Mouse (Mus musculus) lung, postnatal 0 days (tissue): ENCODE results near the gene Mrpl14. TPM values are rescaled to one million over a fixed set of nuclear protein-coding genes. Genes with fewer than 3 reads are reported as not detected.

Experiments used
- ATAC-seq: fragments of 200-750 bp; cut with Nextera tagmentation; 2 replicates; pipeline ENCODE4 v1.8.0; 2017; ENCODE audit warnings: moderate library complexity
- DNase-seq: peaks from one replicate; pipeline ENCODE4 v3.0.0-alpha.2; 2016; ENCODE audit warnings: low spot score
- H3K27ac ChIP-seq: fragments of 300-500 bp; sonication (generic); 2 replicates; pipeline ENCODE4 v1.5.1; 2014; ENCODE audit warnings: antibody characterized with exemption, mild to moderate bottlenecking, low read length, mixed read lengths
- H3K27me3 ChIP-seq: fragments of 300-500 bp; sonication (generic); replicated peaks from 2 replicates; pipeline ENCODE4 v1.6.1; 2014; ENCODE audit warnings: low read length, mixed read lengths; ENCODE audit not compliant: insufficient read depth
- H3K36me3 ChIP-seq: fragments of 300-500 bp; sonication (generic); 2 replicates; pipeline ENCODE4 v1.6.1; 2014; ENCODE audit warnings: low read length, mixed read lengths; ENCODE audit not compliant: insufficient read depth
- H3K4me1 ChIP-seq: fragments of 300-500 bp; sonication (generic); 2 replicates; pipeline ENCODE4 v1.6.1; 2014; ENCODE audit warnings: antibody characterized with exemption, low read depth, low read length, mixed read lengths; ENCODE audit not compliant: insufficient read depth
- H3K4me2 ChIP-seq: fragments of 300-500 bp; sonication (generic); replicated peaks from 2 replicates; pipeline ENCODE4 v1.6.1; 2014; ENCODE audit warnings: low read depth, mild to moderate bottlenecking, low read length, moderate library complexity, mixed read lengths
- H3K4me3 ChIP-seq: fragments of 300-500 bp; sonication (generic); 2 replicates; pipeline ENCODE4 v1.5.1; 2014; ENCODE audit warnings: low read depth, low read length
- H3K9ac ChIP-seq: fragments of 300-500 bp; sonication (generic); replicated peaks from 2 replicates; pipeline ENCODE4 v1.6.1; 2014; ENCODE audit warnings: low read depth, mild to moderate bottlenecking
- H3K9me3 ChIP-seq: fragments of 300-500 bp; sonication (generic); 2 replicates; pipeline ENCODE4 v1.6.1; 2016; ENCODE audit warnings: low read length, mixed read lengths
- CTCF ChIP-seq: IDR thresholded peaks from 2 replicates; pipeline ENCODE4 v1.5.1; 2016; ENCODE audit warnings: antibody characterized with exemption, mild to moderate bottlenecking
- EP300 ChIP-seq: IDR thresholded peaks from 2 replicates; pipeline ENCODE4 v1.6.1; 2016; ENCODE audit warnings: antibody characterized with exemption, mild to moderate bottlenecking, control low read depth
- WGBS: fragments of 180-500 bp; shearing (Covaris S2); extraction: QIAGEN DNeasy Blood & Tissue Kit; methylation state at CpG from one replicate; pipeline ENCODE4 v1.1.7; 2014; 5-methylcytosine and 5-hydroxymethylcytosine counted together
- polyA plus RNA-seq: library from polyadenylated mRNA; unstranded; fragments of >200 nt; fragmentation: Nextera tagmentation; extraction: Ambion mirVana; gene quantifications from 2 replicates; pipeline ENCODE4 v1.2.1, GENCODE M21; 2015

Gene Mrpl14
- polyA plus RNA-seq, 1 experiment from 2014 or later: 234 TPM

DNA sequence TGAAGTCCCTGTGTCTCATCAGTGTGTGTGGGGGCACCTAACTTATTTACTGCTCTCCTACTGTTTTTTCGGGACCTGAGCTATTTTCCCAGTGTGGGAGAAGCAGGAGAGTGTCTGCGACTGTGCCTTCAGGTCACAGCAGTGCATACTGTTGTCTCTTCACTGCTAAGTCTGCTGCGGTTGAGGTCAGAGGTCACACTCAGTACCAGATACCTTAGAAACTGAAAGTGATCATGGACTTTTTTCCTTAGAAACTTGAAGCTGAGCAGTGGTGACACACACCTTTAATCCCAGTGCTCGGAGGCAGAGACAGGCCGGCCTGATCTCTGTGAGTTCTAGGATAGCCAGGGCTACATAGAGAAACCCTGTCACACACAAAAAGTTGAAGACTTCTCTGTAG, 6.0 kb downstream of the Mrpl14 start:
- WGBS: 74% methylated on average over 5 of the region's 5 CpGs
- H3K4me1 ChIP-seq: peaks cover 17% of the 10 kb centered on the region
- H3K9me3 ChIP-seq: no peaks in the 10 kb centered on the region
- no peak for ATAC-seq
- no peaks in the 10 kb centered on the region for H3K36me3 ChIP-seq
- no peak for DNase-seq
- H3K4me2 ChIP-seq: no peak overlapping the region
- H3K9ac ChIP-seq: no peak overlapping the region
- peak overlapping the region; percentile 86 for H3K27ac ChIP-seq
- no peak overlapping the region for H3K4me3 ChIP-seq
- TF ChIP-seq CTCF (no peak), EP300 (no peak)
- no peaks in the 10 kb centered on the region for H3K27me3 ChIP-seq

DNA sequence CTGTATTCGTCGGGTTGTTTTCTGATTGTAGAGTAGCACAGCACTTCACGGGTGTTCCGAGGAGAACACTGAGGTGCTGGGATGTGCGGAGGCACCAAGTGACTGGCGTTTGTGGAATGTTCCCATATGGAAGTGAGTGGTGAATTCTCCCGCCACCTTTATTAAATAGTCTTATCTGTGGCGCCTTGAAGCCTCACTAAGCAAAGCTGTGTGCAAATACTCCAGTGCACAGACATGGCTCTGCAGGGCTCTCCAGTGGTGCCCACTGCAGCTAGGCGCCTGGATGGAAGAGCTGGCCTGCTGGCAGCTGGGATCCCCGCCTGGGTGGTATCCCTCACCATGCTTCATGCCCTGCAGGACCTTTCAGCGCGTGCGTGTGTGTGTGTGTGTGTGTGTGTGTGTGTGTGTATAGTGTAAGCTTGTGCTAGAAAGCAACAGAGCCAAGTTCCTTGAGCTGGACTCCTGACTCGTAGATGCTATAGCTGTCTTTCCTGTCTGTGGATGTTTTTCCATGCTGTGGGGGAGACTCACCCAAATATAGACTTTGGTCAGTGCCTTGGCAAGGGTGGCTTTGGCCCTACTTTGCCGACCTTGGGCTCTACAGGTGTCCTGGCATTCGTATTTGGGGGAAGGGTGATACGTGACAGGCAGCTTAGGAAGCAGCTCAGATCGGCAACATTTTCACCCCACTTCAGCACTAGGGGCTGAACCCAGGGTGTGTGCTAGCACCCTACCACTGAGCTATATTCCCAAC, 7.9 kb downstream of the Mrpl14 start:
- no peak for TF ChIP-seq CTCF
- TF ChIP-seq EP300: peak; percentile 89
- WGBS: 39% methylated on average over 18 of the region's 18 CpGs
- Histone ChIP-seq H3K27me3 (no peaks in the 10 kb centered on the region), H3K9ac (0 out of 2 replicates have a peak overlapping the region, but pooled peaks have one; percentile 1), H3K4me2 (peak overlapping the region; percentile 20), H3K4me3 (no peak overlapping the region), H3K36me3 (no peaks in the 10 kb centered on the region), H3K4me1 (peaks cover 17% of the 10 kb centered on the region), H3K9me3 (no peaks in the 10 kb centered on the region), H3K27ac (peak overlapping the region; percentile 86)
- ATAC-seq (peak; percentile 91), DNase-seq (peak; percentile 91)

DNA sequence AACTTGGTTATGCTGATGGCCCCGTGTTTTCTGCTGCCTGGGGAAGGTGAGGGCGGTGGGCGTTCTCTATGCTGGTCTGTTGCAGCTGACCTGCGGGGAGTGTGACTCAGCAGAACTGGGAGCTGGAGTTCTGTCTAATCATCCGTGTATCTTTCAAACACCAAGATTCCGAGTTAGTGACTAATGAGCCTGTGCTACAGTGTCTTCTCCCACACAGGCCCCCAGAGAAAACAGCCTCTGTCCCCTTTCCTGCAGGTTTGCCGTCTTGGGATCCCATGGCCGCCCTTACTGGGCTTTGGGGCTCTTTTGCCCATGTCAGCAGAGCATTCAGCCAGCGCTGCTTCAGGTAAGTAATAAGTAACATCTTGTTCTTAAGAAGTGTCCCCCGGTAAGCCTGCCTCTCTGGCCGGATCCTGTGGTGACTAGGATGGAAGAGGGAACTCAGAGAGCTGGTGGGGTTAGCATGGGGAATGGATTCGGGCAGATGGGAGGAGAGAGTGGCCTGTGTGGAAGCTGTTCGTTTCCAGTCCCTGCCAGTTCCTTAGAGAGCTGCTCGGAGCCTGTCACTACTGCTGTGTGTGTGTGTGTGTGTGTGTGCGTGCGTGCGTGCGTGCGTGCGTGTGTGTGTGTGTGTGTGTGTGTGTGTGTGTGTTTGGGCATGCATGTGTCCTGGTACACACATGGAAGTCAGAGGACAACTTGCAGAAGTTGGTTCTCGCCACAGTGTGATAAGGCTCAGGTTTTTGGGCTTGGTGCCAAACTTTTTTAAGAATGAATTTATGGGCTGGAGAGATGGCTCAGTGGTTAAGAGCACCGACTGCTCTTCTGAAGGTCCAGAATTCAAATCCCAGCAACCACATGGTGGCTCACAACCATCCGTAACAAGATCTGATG, 9.4 kb downstream of the Mrpl14 start:
- Histone ChIP-seq H3K4me3 (no peak overlapping the region), H3K9me3 (no peaks in the 10 kb centered on the region), H3K9ac (no peak overlapping the region), H3K27me3 (no peaks in the 10 kb centered on the region), H3K27ac (peak overlapping the region; percentile 86), H3K36me3 (no peaks in the 10 kb centered on the region), H3K4me1 (peaks cover 17% of the 10 kb centered on the region), H3K4me2 (no peak overlapping the region)
- WGBS: 59% methylated on average over 22 of the region's 23 CpGs
- TF ChIP-seq CTCF (no peak), EP300 (no peak)
- ATAC-seq: no peak
- no peak for DNase-seq

DNA sequence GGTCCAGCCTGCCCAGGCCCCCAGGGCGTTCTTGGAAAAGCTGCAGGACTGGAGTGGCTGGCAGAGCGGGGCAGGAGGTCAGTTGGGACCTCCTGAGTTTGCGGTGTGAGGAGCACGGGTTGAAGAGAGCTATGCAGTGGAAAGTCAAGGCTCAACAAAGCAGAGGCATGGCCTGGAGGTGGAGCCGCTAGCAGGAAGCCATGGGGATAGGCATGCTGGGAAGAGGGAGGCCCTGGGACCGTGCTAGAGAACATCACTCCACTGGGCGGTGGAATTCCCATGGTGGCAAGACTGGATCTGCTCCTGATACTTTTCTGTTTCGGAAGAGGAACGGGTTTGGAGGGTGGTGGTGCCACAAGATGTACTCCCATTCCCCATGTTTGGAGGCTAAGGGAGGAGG, 10.9 kb downstream of the Mrpl14 start:
- peak overlapping the region; percentile 27; the same call in 1 of the 2 replicates for H3K27ac ChIP-seq
- peaks cover 17% of the 10 kb centered on the region for H3K4me1 ChIP-seq
- ATAC-seq: no peak
- H3K9me3 ChIP-seq: no peaks in the 10 kb centered on the region
- no peak overlapping the region for H3K4me2 ChIP-seq
- H3K4me3 ChIP-seq: no peak overlapping the region
- no peaks in the 10 kb centered on the region for H3K36me3 ChIP-seq
- WGBS: 77% methylated on average over 9 of the region's 9 CpGs
- TF ChIP-seq EP300 (no peak), CTCF (no peak)
- no peaks in the 10 kb centered on the region for H3K27me3 ChIP-seq
- no peak for DNase-seq
- H3K9ac ChIP-seq: no peak overlapping the region

DNA sequence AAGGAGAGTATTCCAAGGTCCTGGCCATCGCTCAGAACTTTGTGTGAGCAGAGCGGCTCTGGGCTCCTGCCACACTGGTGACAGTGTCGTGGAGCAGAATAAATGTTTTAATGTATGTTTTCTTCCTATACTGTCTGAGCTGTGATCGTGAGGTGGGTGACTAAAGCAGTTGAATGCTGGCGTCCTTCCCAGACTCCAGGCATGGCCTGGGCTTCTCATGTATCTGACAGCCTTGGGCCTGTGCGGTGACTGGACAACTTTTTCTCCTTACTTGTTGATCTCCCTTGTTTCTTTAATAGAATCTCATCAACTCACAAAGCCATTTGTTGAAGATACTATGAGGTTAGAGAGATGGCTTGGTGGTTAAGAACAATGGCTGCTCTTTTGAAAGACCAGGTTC, 12.2 kb downstream of the Mrpl14 start:
- ATAC-seq: no peak

DNA sequence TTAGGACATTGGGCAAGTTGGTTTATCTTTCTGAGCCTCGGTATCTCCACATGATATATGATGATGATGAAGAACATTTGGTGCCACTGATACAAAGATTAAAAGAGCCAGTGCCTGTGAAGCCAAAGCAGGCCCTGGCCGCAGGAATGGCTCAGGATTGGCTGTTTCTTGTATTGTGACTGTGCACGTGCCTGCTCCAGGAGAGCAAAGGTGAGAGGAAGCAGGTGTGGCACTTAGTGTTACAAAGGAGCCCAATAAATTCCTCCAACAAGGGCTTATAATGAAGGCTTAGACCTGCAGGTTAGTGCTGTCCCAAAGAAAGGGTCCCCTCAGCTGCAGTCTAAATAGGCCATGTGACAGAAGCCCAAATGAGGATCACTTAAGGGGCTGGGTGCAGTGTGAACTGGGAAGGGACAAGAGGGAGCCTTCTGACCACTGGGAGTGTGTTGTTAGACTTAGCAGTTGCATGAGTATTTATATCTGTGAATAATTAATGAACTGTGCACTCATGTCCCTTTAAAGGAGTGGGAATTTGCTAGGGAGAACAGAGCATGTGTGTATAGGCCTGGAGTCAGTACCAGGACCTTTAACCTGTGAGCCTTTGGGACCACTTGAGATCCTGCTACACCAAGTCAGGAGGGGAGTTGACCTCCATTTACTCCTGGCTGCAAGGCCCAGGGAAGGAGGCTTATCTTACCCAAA, 13.1 kb downstream of the Mrpl14 start:
- Histone ChIP-seq H3K27me3 (no peaks in the 10 kb centered on the region), H3K36me3 (no peaks in the 10 kb centered on the region), H3K4me2 (no peak overlapping the region), H3K9ac (no peak overlapping the region), H3K4me1 (peaks cover 5% of the 10 kb centered on the region), H3K9me3 (no peaks in the 10 kb centered on the region), H3K27ac (peak overlapping the region; percentile 28; the same call in 1 of the 2 replicates), H3K4me3 (no peak overlapping the region)
- 65% methylated on average over 3 of the region's 3 CpGs for WGBS
- peak; percentile 23 for ATAC-seq
- peak; percentile 49 for DNase-seq
- TF ChIP-seq CTCF (no peak), EP300 (0 out of 2 replicates have a peak, but pooled peaks have one; percentile 25)

More for the DNA sequence above, 12.2 kb downstream of the Mrpl14 start:
- no peak overlapping the region for H3K4me2 ChIP-seq
- no peak for DNase-seq
- WGBS: 57% methylated on average over 6 of the region's 6 CpGs
- H3K4me1 ChIP-seq: peaks cover 9% of the 10 kb centered on the region
- H3K4me3 ChIP-seq: no peak overlapping the region
- TF ChIP-seq CTCF: no peak
- no peak for TF ChIP-seq EP300
- H3K36me3 ChIP-seq: no peaks in the 10 kb centered on the region
- no peaks in the 10 kb centered on the region for H3K9me3 ChIP-seq
- no peak overlapping the region for H3K9ac ChIP-seq
- H3K27ac ChIP-seq: 0 out of 2 replicates have a peak overlapping the region, but pooled peaks have one; percentile 33
- no peaks in the 10 kb centered on the region for H3K27me3 ChIP-seq
